Mouse (Mus musculus): ENCODE data around the gene Gm3486.

Gene Gm3486

DNA sequence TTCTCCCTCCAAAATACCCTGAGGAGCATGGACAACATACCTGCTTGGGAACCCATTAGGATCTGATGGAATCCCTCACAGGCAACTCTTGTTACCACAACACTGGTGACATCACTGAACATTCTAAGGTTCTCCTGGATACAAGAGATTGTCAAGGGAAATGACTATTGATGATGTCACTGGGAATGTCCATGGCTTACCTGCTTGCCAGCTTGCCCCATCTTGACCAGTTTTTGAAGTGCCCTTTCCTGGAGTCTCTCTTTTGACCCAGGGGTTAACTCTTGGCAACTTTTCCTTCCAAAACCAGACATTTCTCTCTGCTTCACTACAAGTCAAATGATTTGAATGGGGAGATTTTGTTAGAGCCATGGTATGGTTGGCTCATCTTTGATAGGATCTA is at the start of gene Gm3486:
Gene Gm3486 (minus strand): TSS at position 101 of the 400 bp plus-strand sequence.
- in situ Hi-C loops (cut with MboI, MseI) = loop anchor here (10.0 kb wide), 1 partner anchor 485 kb away; no protein-coding TSS in a partner anchor

DNA sequence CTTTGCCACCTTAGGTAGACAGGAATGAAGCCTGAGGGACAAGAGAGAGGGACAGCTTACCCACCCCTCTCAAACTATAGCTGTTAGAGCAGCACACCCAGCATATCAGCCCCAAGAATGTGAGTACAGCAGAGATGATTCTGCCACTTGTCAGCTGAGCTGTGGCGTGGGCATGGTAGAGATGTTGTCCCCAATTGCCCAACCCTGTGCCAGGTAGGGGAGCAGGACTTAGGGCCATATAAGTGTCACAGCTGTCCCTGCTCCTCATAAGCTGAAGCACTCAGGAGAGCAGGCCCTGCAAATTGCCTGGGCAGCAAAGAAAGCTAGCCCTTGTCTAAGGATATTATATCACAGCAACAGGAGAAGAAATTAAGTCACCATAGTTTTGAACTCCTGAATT is 35.4 kb upstream of the Gm3486 start:
- in situ Hi-C loops (cut with MboI, MseI) = loop anchor here (10.0 to 25.0 kb wide), 2 partner anchors 360 to 1213 kb away; no protein-coding TSS in a partner anchor

DNA sequence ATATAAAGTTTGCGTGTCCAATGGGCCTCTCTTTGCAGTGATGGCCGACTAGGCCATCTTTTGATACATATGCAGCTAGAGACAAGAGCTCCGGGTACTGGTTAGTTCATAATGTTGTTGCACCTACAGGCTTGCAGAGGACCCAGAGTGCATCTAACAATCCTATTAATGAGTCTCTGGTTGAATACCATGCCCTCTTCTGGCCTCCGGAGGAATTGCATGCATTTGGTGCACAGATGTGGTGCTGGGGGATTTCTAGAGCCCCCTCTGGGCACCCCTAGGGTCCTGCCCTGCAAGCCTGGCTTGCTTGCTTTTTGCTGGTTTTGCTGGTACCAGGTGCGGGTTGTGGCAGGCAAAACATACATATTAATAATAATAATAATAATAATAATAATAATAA is 31.4 kb upstream of the Gm3486 start:
- in situ Hi-C loops (cut with MboI, MseI) = loop anchor here (10.0 to 25.0 kb wide), 2 partner anchors 364 to 1217 kb away; no protein-coding TSS in a partner anchor

DNA sequence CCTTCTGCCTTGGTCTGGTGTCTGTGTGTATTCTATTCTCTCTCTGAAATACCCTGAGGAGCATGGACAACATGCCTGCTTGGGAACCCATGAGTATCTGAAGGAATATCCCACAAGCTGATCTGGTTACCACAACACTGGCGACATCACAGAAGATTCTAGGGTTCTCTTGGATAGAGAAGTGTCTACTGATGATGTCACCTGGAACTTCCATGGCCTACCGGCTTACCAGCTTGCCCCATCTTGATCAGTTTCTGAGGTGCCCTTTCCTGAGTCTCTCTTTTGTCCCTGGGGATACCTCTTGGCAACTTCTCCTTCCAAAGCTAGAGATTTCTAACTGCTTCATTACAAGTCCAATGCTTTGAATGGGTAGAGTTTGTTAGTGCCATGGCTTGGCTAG is 35.9 kb downstream of the Gm3486 start, which contains the start of gene Gm7954:
Gene Gm7954 (minus strand): TSS at position 101 of the 400 bp plus-strand sequence.
- in situ Hi-C loops (cut with MboI, MseI) = loop anchor here (5.0 kb wide), 1 partner anchor 709 kb away; the partner anchor contains the start of gene Gm17027

Data from T-helper 2 cell (primary cell).